Mouse (Mus musculus) hindbrain, embryonic 15.5 days (tissue): ENCODE results near the gene Tff3. TPM values are rescaled to one million over a fixed set of nuclear protein-coding genes. Genes with fewer than 3 reads are reported as not detected.

Experiments
- ATAC-seq: fragments of 200-750 bp; cut with Nextera tagmentation; 2 replicates; pipeline ENCODE4 v1.8.0; 2017; ENCODE audit warnings: low read depth, moderate number of reproducible peaks, moderate TSS enrichment; ENCODE audit not compliant: low FRiP score
- H3K27ac ChIP-seq: fragments of 300-500 bp; sonication (generic); replicated peaks from 2 replicates; pipeline ENCODE4 v1.5.1; 2015; ENCODE audit warnings: mild to moderate bottlenecking, inconsistent platforms
- H3K27me3 ChIP-seq: fragments of 300-500 bp; sonication (generic); 2 replicates; pipeline ENCODE4 v1.6.1; 2015; ENCODE audit warnings: control low read depth, inconsistent platforms
- H3K36me3 ChIP-seq: fragments of 300-500 bp; sonication (generic); 2 replicates; pipeline ENCODE4 v1.6.1; 2015; ENCODE audit warnings: control low read depth, inconsistent platforms
- H3K4me1 ChIP-seq: fragments of 300-500 bp; sonication (generic); replicated peaks from 2 replicates; pipeline ENCODE4 v1.6.1; 2015; ENCODE audit warnings: control low read depth, inconsistent platforms
- H3K4me2 ChIP-seq: fragments of 300-500 bp; sonication (generic); 2 replicates; pipeline ENCODE4 v1.6.1; 2015; ENCODE audit warnings: moderate library complexity, mild to moderate bottlenecking, inconsistent platforms
- H3K4me3 ChIP-seq: fragments of 300-500 bp; sonication (generic); 2 replicates; pipeline ENCODE4 v1.5.1; 2015; ENCODE audit warnings: mild to moderate bottlenecking, inconsistent platforms
- H3K9ac ChIP-seq: fragments of 300-500 bp; sonication (generic); 2 replicates; pipeline ENCODE4 v1.6.1; 2015; ENCODE audit warnings: inconsistent platforms
- H3K9me3 ChIP-seq: fragments of 300-500 bp; sonication (generic); 2 replicates; pipeline ENCODE4 v1.6.1; 2016; ENCODE audit warnings: control low read depth, inconsistent platforms
- WGBS: fragments of 180-500 bp; shearing (Covaris S2); methylation state at CpG from one replicate; pipeline ENCODE4 v1.1.7; 2015; 5-methylcytosine and 5-hydroxymethylcytosine counted together
- polyA plus RNA-seq: library from polyadenylated mRNA; unstranded; fragments of >200 nt; fragmentation: Nextera tagmentation; extraction: Ambion mirVana; gene quantifications from 2 replicates; pipeline ENCODE4 v1.2.1, GENCODE M21; 2015

Tff3 gene
- 2.4 and 3.2 TPM in 2 replicates for polyA plus RNA-seq

DNA sequence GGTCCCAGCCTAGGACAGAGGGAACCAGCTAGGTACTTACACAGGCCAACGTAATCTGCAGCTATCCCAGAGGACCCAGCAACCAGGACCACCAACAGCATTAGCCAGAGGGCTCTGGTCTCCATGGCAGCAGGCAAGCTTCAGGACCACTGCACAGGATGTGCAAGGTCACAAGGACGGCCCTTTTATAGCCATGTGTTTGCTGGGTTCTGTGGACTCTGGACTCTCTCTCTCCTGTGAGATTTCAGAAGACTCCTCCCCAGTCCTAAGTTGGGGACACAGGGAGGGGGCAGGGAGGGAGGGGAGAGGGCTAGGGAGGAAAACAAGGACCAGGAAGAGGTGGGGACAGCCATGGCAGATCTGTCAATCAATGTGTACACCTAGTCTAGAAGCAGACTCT is at the start of gene Tff3:
Tff3 (minus strand) TSS at position 195 of the 400 bp plus-strand sequence.
- Histone ChIP-seq H3K9ac (no peak within 1 kb of the TSS), H3K4me3 (no peak within 1 kb of the TSS), H3K27me3 (no peaks in the 10 kb centered on the region), H3K27ac (no peak within 1 kb of the TSS), H3K9me3 (no peaks in the 10 kb centered on the region), H3K4me2 (no peak within 1 kb of the TSS), H3K36me3 (no peaks in the 10 kb centered on the region), H3K4me1 (peaks cover 8% of the 10 kb centered on the region)
- ATAC-seq, result no peak
- 13% methylated on average over 2 of the region's 2 CpGs for WGBS

DNA sequence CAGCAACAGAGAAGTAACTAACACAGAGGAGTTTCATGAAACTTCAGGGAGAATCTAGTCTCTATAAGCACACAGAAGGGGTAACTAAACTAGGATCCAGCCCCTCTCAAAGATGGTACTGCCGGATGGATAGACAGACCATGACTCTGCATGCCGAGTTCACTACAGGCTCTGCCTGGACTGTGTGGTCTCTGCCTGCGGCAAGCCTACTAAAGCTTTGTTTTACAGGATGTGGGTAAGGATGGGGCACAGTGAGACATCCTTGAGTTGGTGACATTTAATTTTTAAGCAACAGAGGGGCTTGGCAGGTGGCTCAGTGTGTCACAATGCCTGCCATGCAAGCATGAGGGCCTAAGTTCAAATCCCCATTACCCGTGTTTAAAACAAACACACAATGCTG is 46.9 kb upstream of the Tff3 start:
- no peaks in the 10 kb centered on the region for H3K27me3 ChIP-seq
- no peak for ATAC-seq
- H3K27ac ChIP-seq, result no peak overlapping the region
- H3K4me2 ChIP-seq, result no peak overlapping the region
- no peak overlapping the region for H3K4me3 ChIP-seq
- no peak overlapping the region for H3K9ac ChIP-seq
- H3K4me1 ChIP-seq, result no peaks in the 10 kb centered on the region
- 96% methylated on average over 4 of the region's 4 CpGs for WGBS
- H3K9me3 ChIP-seq, result no peaks in the 10 kb centered on the region
- no peaks in the 10 kb centered on the region for H3K36me3 ChIP-seq

DNA sequence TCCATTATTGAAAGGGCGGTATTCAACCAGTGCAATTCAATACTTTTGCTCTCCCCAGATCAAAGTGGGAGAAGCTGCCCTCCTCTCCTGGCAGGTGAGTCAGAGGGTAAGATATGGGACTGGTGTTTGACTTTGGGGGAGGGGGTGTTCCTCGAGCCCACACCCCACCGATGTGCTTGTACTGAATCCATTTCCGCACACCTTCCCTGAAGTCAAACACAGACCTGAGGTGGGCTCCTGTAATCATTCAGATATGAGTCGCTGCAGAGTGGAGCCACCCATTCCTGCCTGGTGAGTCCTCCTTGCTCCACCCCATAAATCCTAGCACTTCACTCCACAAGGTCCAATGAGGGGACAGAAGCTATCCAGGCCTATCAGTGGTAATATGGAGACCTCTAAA is 40.4 kb upstream of the Tff3 start:
- Histone ChIP-seq H3K36me3 (no peaks in the 10 kb centered on the region), H3K4me1 (no peaks in the 10 kb centered on the region), H3K4me2 (no peak overlapping the region), H3K9ac (no peak overlapping the region), H3K9me3 (no peaks in the 10 kb centered on the region), H3K27me3 (no peaks in the 10 kb centered on the region), H3K27ac (no peak overlapping the region), H3K4me3 (no peak overlapping the region)
- ATAC-seq, result no peak
- 92% methylated on average over 5 of the region's 5 CpGs for WGBS

DNA sequence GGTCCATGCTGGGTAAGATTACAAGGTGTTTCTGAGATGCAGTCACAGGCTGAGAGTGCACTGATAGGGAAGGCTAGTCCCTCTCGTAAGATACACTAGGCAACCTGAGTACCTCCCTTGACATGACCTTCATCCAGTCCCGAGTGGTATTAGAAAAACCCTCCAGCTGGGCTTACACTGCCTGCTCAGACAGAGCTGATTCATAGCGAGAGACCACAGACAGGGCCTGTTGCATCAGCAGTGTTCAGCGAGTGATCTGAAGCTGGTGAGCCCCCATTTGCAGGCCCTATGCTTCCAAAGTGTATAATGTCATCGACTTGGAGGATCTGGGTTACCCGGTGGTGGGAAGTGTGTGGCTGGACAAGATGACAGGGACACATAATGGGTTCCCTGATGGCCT is 35.7 kb upstream of the Tff3 start, which contains the start of gene Tff1:
Tff1 (minus strand) TSS at position 151 of the 400 bp plus-strand sequence.
- 89% methylated on average over 6 of the region's 6 CpGs for WGBS
- ATAC-seq, result no peak

DNA sequence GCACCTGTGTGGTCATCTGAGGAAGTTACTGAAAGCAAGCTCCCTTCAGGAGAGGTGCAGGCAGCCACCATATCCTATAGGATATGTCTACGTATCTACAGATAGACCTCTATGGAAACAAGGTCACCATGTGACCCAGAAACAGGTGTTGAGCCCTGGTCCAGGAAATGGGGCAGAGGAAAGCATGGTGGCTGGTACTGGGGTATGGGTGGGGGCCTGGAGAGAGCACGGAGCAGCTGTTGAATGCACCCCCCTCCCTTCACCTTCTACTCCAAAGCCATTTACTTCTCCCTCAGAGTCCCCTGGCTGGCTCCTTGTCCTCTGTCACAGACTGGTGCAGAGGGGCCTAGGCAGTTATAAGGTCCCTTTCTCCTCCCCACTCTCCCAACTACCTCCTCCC is 34.4 kb upstream of the Tff3 start:
- H3K27ac ChIP-seq, result no peak overlapping the region
- H3K4me1 ChIP-seq, result no peaks in the 10 kb centered on the region
- H3K9ac ChIP-seq, result no peak overlapping the region
- H3K4me2 ChIP-seq, result no peak overlapping the region
- 70% methylated on average over 2 of the region's 2 CpGs for WGBS
- no peak for ATAC-seq
- H3K4me3 ChIP-seq, result no peak overlapping the region
- H3K9me3 ChIP-seq, result no peaks in the 10 kb centered on the region
- no peaks in the 10 kb centered on the region for H3K27me3 ChIP-seq
- no peaks in the 10 kb centered on the region for H3K36me3 ChIP-seq

More for the DNA sequence above, 35.7 kb upstream of the Tff3 start, which contains the start of gene Tff1:
- Histone ChIP-seq H3K27ac (no peak within 1 kb of the TSS), H3K9me3 (no peaks in the 10 kb centered on the region), H3K4me2 (no peak within 1 kb of the TSS), H3K4me3 (no peak within 1 kb of the TSS), H3K4me1 (no peaks in the 10 kb centered on the region), H3K9ac (no peak within 1 kb of the TSS), H3K27me3 (no peaks in the 10 kb centered on the region), H3K36me3 (no peaks in the 10 kb centered on the region)

DNA sequence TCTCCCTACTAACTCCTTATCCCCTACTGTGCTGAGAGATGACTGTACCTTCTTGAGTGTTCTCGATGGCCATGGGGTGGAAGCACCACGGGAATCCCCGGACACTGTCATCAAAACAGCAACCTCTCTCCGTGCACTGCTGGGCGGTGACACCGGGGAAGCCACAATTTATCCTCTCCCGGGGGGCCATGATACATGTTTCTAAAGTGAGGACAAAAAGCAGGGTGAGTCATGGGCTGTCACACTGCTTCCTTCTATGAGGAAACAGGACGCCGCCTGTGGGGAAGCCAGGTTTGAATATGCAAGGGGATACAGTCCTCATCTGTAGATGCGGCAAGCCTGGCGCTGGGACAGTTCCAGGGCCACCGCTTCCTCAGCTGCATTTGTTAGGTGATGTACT is 33.2 kb upstream of the Tff3 start:
- no peak overlapping the region for H3K4me2 ChIP-seq
- no peaks in the 10 kb centered on the region for H3K9me3 ChIP-seq
- no peaks in the 10 kb centered on the region for H3K36me3 ChIP-seq
- ATAC-seq, result no peak
- no peak overlapping the region for H3K27ac ChIP-seq
- H3K4me1 ChIP-seq, result no peaks in the 10 kb centered on the region
- 90% methylated on average over 12 of the region's 12 CpGs for WGBS
- H3K27me3 ChIP-seq, result no peaks in the 10 kb centered on the region
- no peak overlapping the region for H3K4me3 ChIP-seq
- H3K9ac ChIP-seq, result no peak overlapping the region

DNA sequence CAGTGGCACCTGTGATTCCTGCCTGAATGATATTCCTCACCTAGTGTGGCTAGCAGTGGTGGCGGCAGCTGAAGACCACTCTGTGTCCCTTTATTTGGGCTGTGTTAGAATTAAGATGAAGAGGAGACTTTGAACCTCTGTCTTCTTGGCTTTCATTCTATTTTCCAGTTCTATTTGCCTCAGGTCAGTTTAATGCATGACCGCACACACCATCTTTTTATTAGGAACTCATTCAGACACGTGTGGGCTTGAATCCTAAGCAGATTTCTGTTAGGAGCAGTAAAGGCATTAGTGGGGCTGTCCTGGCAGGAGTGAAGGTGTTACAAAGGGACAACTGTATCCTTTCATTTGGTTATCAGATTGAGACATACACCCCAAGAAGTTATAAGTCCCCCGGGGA is 30.8 kb upstream of the Tff3 start:
- Histone ChIP-seq H3K27me3 (no peaks in the 10 kb centered on the region), H3K4me3 (no peak overlapping the region), H3K27ac (no peak overlapping the region), H3K4me1 (no peaks in the 10 kb centered on the region), H3K4me2 (no peak overlapping the region), H3K36me3 (no peaks in the 10 kb centered on the region), H3K9me3 (no peaks in the 10 kb centered on the region), H3K9ac (no peak overlapping the region)
- ATAC-seq, result no peak
- 68% methylated on average over 4 of the region's 4 CpGs for WGBS

DNA sequence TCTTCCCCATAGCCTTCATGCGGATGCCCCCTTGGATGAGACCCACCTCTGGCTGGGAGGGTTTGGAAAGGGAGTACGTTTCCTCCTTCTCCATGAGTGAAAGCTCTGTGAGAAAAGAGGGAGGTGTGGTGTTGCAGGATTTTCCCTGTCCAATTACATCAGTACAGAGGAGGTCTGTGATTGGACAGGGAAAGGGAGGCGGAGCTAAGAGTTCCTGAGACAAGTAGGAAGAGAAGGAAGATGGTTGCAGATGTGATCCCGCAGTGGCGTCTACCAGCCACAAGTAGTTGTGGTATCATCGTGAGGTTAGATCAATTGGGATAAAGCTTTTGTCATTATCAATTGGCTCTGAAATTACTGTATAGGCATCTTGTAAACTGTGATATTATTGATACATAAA is 28.5 kb upstream of the Tff3 start:
- Histone ChIP-seq H3K27ac (no peak overlapping the region), H3K36me3 (no peaks in the 10 kb centered on the region), H3K9me3 (no peaks in the 10 kb centered on the region), H3K4me3 (no peak overlapping the region), H3K27me3 (no peaks in the 10 kb centered on the region), H3K9ac (no peak overlapping the region), H3K4me2 (no peak overlapping the region), H3K4me1 (no peaks in the 10 kb centered on the region)
- no peak for ATAC-seq
- 82% methylated on average over 6 of the region's 6 CpGs for WGBS

DNA sequence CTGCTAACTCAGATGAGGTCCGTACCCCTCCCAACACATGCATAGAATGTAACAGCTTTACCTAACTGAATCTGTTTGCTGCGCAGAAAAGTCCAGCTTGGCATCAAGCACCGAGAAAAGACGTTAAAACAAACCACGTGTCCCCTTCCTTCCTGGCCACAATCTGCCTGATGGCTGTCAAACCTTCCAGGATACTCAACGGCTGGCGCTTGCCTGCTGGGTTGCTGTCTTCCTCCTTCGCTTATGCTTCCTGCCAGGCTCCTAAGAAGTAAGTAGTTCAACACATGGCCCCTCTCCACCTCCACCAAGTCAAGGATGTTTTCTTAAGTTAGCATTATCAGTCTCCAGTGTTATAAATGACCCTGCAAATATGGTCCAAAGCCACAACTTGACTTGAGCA is 24.3 kb upstream of the Tff3 start:
- no peak for ATAC-seq
- H3K27ac ChIP-seq, result no peak overlapping the region
- no peaks in the 10 kb centered on the region for H3K36me3 ChIP-seq
- 78% methylated on average over 8 of the region's 8 CpGs for WGBS
- H3K4me1 ChIP-seq, result no peaks in the 10 kb centered on the region
- no peak overlapping the region for H3K4me3 ChIP-seq
- no peaks in the 10 kb centered on the region for H3K27me3 ChIP-seq
- no peak overlapping the region for H3K4me2 ChIP-seq
- H3K9me3 ChIP-seq, result no peaks in the 10 kb centered on the region
- H3K9ac ChIP-seq, result no peak overlapping the region

DNA sequence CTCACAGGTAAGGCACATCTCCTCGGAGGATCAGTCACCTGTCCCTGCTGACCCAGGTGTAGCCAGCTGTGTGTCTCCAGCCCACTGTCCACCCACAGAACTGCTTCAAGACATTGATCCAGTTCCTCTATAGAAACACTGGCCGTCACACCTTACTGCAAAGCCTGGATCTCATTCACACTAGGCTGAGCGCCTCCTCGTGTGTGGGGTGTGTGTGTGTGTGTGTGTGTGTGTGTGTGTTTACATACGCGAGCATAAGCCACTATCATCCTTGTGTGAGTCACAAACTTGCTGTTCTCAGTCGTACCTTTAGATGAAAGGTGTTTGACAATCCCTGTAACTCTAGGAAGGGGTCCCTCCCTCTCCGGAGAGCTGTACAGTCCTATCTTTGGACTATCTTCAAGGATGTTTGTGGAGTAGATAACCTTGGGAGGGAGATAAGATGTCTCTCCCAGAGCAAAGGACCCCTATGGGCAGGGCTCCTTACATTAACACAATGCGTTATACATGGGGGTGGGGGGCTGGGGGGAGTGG is 23.6 kb upstream of the Tff3 start:
- Histone ChIP-seq H3K27ac (no peak overlapping the region), H3K36me3 (no peaks in the 10 kb centered on the region), H3K9ac (no peak overlapping the region), H3K4me3 (no peak overlapping the region), H3K9me3 (no peaks in the 10 kb centered on the region), H3K27me3 (no peaks in the 10 kb centered on the region), H3K4me2 (no peak overlapping the region), H3K4me1 (no peaks in the 10 kb centered on the region)
- ATAC-seq, result no peak
- WGBS, result 89% methylated on average over 9 of the region's 9 CpGs

DNA sequence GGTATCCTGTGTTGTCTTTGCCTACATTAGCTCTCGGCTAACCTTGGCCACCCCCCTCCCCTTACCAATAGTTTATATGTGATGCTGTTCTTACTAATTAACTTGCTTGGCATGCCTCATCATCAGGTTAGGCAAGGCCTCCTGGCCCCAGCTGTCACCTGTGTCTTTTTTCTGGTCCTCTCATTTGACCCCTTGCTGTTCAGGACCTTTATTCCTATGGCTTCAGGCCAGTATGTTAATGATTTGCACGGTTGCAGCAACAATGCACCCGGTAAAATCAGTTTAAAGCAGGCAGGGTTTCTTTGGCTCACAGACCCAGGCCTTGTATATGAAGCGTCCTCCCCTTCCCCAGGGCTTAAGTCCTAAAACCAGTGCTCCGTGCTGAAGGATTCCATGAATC is 23.1 kb upstream of the Tff3 start:
- H3K4me2 ChIP-seq, result no peak overlapping the region
- ATAC-seq, result no peak
- H3K4me1 ChIP-seq, result no peaks in the 10 kb centered on the region
- H3K36me3 ChIP-seq, result no peaks in the 10 kb centered on the region
- no peaks in the 10 kb centered on the region for H3K9me3 ChIP-seq
- no peak overlapping the region for H3K9ac ChIP-seq
- H3K27me3 ChIP-seq, result no peaks in the 10 kb centered on the region
- no peak overlapping the region for H3K27ac ChIP-seq
- H3K4me3 ChIP-seq, result no peak overlapping the region
- 31% methylated on average over 5 of the region's 5 CpGs for WGBS

DNA sequence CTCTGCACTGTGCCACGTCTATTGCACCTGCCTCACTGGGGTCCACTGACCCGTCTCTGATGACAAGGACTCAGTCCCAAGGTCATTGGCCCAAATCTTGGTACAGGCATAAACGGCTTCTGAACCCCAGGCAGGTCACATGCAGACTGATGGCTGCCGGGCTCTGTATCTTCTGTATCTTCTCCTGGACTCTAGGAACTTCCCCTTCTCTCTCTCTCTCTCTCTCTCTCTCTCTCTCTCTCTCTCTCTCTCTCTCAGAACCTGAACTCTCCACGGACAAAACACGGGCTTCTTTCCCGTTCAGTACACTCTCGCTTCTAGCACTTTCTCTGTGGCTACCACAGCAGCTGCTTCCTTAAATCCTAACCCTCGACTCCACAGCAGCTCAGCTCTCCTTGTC is 16.6 kb upstream of the Tff3 start:
- no peaks in the 10 kb centered on the region for H3K27me3 ChIP-seq
- H3K36me3 ChIP-seq, result no peaks in the 10 kb centered on the region
- no peak overlapping the region for H3K9ac ChIP-seq
- H3K4me2 ChIP-seq, result no peak overlapping the region
- no peaks in the 10 kb centered on the region for H3K9me3 ChIP-seq
- ATAC-seq, result no peak
- H3K27ac ChIP-seq, result no peak overlapping the region
- H3K4me3 ChIP-seq, result no peak overlapping the region
- 91% methylated on average over 9 of the region's 9 CpGs for WGBS
- 0 out of 2 replicates have a peak, but pooled peaks cover 4% of the 10 kb centered on the region for H3K4me1 ChIP-seq
